Mouse (Mus musculus) heart, adult 11 months (tissue): ENCODE measurements around the gene Zbtb9.
A peak's percentile ranks its signal among the peaks of the same experiment; 100 is the strongest.

Source experiments
- DNase-seq: peaks from one replicate; pipeline ENCODE4 v3.0.0; 2022

The Zbtb9 gene

GRCm38 (mm10) chr17:27042840-27043239 is 69.9 kb downstream of the Zbtb9 start:
- DNase-seq, result peak; percentile 96

- DNase-seq, result no peak
These were observed 72.2 kb downstream of the Zbtb9 start for GRCm38 (mm10) chr17:27045164-27045563.

- peak; percentile 91 for DNase-seq
These were observed 74.9 kb downstream of the Zbtb9 start for GRCm38 (mm10) chr17:27047762-27048444.

- peak; percentile 94 for DNase-seq
These were observed 75.7 kb downstream of the Zbtb9 start for GRCm38 (mm10) chr17:27048445-27049239.

GRCm38 (mm10) chr17:27050853-27051252 is 77.9 kb downstream of the Zbtb9 start:
- no peak for DNase-seq

GRCm38 (mm10) chr17:27051514-27051913 is 78.5 kb downstream of the Zbtb9 start:
- peak; percentile 97 for DNase-seq

GRCm38 (mm10) chr17:27056170-27056569 is 83.2 kb downstream of the Zbtb9 start:
- DNase-seq, result peak; percentile 99

GRCm38 (mm10) chr17:27056812-27057516 is 84.0 kb downstream of the Zbtb9 start, which contains the start of gene Itpr3:
Gene Itpr3, plus strand, starts transcription at chr17:27057304.
- peak; percentile 99 for DNase-seq

- DNase-seq, result peak; percentile 94
These were observed 84.6 kb downstream of the Zbtb9 start for GRCm38 (mm10) chr17:27057517-27058055.
